Mouse (Mus musculus): Measurements from ENCODE around the gene Rbpj. TPM values are rescaled to one million over a fixed set of nuclear protein-coding genes. Genes with fewer than 3 reads are reported as not detected.

Rbpj gene
- polyA plus RNA-seq, 2 experiments = 6.5 to 7.0 TPM

DNA sequence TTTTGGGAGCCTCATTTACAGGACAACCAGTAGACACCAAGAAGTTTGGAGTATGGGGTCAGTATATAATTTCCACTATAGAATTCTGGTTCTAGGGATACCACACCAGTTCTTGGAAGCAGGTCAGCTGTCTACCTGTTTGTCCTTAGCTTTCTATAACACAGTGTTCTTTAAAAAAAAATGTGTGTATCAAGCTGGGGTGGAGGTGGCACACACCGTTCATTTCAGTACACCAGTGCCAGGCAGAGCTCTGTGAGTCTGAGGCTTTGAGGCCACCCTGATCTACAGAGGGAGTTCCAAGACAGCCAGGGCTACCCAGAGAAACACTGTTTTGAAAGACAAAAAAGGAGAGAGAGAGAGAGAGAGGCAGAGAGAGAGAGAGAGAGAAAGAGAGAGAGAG is 87.3 kb downstream of the Rbpj start:
- H3K27me3 ChIP-seq (ENCODE audit: control insufficient read depth, insufficient read depth, low read length) = no peaks in the 10 kb centered on the region
- H3K9me3 ChIP-seq (ENCODE audit: control insufficient read depth, low read length) = no peaks in the 10 kb centered on the region
- DNase-seq (ENCODE audit: low read depth in 3 of 3, low spot score in 3 of 3) (no peak), ATAC-seq (ENCODE audit: insufficient read depth) (no peak)
- no peak overlapping the region for H3K4me2 ChIP-seq (ENCODE audit: low read depth)
- no peak overlapping the region for H3K4me3 ChIP-seq (ENCODE audit: insufficient read depth in 1 of 2, low read depth in 2 of 2, low read length in 2 of 2)
- TF ChIP-seq EP300 (IDR thresholded peaks at IDR 0.05; ENCODE audit: low read depth) (no peak), CTCF (IDR thresholded peaks at IDR 0.05; ENCODE audit: low read depth) (no peak)
- no peaks in the 10 kb centered on the region for H3K36me3 ChIP-seq (replicated peaks; ENCODE audit: control insufficient read depth, insufficient read depth, low read depth)
- no peaks in the 10 kb centered on the region for H3K4me1 ChIP-seq (replicated peaks; ENCODE audit: control insufficient read depth in 2 of 2, insufficient read depth in 2 of 2, low read length in 1 of 2)
- H3K27ac ChIP-seq = no peak overlapping the region
- H3K9ac ChIP-seq (replicated peaks) = no peak overlapping the region
- 66% methylated on average over 1 of the region's 1 CpGs for WGBS (ENCODE audit: insufficient replicate concordance)

DNA sequence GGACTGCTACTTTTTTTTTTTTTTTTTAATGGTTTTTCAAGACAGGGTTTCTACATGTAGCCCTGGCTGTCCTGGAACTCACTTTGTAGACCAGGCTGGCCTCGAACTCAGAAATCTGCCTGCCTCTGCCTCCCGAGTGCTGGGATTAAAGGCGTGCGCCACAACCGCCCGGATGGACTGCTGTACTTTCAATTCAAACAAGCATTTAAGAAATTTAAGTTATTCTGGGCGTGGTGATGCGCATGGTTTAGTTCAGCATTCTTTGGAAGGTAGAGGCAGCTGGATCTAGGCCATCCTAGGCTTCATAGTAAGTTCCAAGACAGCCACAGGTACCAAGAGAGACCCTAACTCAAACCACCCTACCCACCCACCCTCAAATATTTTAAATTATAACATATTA is 88.2 kb downstream of the Rbpj start:
- Histone ChIP-seq H3K27me3 (ENCODE audit: control insufficient read depth, insufficient read depth, low read length) (no peaks in the 10 kb centered on the region), H3K27ac (no peak overlapping the region), H3K4me1 (replicated peaks; ENCODE audit: control insufficient read depth in 2 of 2, insufficient read depth in 2 of 2, low read length in 1 of 2) (no peaks in the 10 kb centered on the region), H3K4me3 (ENCODE audit: insufficient read depth in 1 of 2, low read depth in 2 of 2, low read length in 2 of 2) (no peak overlapping the region), H3K36me3 (replicated peaks; ENCODE audit: control insufficient read depth, insufficient read depth, low read depth) (no peaks in the 10 kb centered on the region), H3K4me2 (ENCODE audit: low read depth) (no peak overlapping the region), H3K9ac (replicated peaks) (no peak overlapping the region), H3K9me3 (ENCODE audit: control insufficient read depth, low read length) (no peaks in the 10 kb centered on the region)
- ATAC-seq (ENCODE audit: insufficient read depth) = no peak
- DNase-seq (ENCODE audit: low read depth in 3 of 3, low spot score in 3 of 3) = no peak
- WGBS (ENCODE audit: insufficient replicate concordance) = 67% methylated on average over 8 of the region's 8 CpGs
- TF ChIP-seq CTCF (IDR thresholded peaks at IDR 0.05; ENCODE audit: low read depth) (no peak), EP300 (IDR thresholded peaks at IDR 0.05; ENCODE audit: low read depth) (no peak)

DNA sequence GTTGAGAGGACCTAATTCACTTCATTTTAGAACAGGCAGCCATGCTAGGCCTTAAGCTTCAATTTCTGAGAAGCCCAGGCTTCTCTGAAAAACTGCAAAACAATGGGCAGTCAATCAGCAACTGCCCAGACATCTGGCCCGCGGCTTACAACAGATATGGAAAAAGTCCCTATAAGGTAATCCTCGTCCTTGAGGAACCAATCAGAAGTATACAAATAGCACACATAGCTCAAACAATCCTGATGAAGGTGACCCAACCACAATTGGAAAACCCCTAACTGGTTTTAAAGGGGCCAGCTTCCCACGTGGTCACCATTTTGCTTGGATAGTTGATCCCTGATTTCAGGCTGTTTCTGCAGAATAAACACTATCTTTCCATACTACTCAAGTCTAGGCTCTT is 89.0 kb downstream of the Rbpj start:
- TF ChIP-seq EP300 (IDR thresholded peaks at IDR 0.05; ENCODE audit: low read depth) = no peak
- no peak overlapping the region for H3K9ac ChIP-seq (replicated peaks)
- DNase-seq (ENCODE audit: low read depth in 3 of 3, low spot score in 3 of 3) = no peak

DNA sequence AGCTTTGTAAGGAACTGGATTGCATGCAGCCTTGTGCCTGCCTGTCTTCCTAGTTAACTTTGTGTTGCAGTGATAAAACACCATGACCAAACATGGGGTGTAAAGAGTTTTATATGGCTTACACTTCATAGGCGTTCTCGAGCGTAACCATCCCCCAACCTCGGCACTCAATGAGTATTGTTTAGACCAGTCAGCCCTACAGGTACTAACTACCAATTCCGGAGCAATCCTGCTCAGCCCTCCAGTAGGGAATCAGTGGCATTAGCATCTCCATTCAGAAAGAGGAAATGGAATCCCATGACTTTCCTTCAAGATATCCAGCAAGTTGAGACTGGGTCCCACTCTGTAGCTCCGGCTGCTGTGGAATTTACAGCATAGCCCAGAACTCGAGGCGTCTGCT is 89.5 kb downstream of the Rbpj start:
- no peak for ATAC-seq (ENCODE audit: insufficient read depth)

More for the DNA sequence above, 89.0 kb downstream of the Rbpj start:
- no peak for ATAC-seq (ENCODE audit: insufficient read depth)
- no peak overlapping the region for H3K27ac ChIP-seq
- WGBS (ENCODE audit: insufficient replicate concordance) = 59% methylated on average over 4 of the region's 4 CpGs
- no peaks in the 10 kb centered on the region for H3K36me3 ChIP-seq (replicated peaks; ENCODE audit: control insufficient read depth, insufficient read depth, low read depth)
- H3K9me3 ChIP-seq (ENCODE audit: control insufficient read depth, low read length) = no peaks in the 10 kb centered on the region
- no peaks in the 10 kb centered on the region for H3K4me1 ChIP-seq (replicated peaks; ENCODE audit: control insufficient read depth in 2 of 2, insufficient read depth in 2 of 2, low read length in 1 of 2)
- no peaks in the 10 kb centered on the region for H3K27me3 ChIP-seq (ENCODE audit: control insufficient read depth, insufficient read depth, low read length)
- no peak overlapping the region for H3K4me3 ChIP-seq (ENCODE audit: insufficient read depth in 1 of 2, low read depth in 2 of 2, low read length in 2 of 2)
- H3K4me2 ChIP-seq (ENCODE audit: low read depth) = no peak overlapping the region

DNA sequence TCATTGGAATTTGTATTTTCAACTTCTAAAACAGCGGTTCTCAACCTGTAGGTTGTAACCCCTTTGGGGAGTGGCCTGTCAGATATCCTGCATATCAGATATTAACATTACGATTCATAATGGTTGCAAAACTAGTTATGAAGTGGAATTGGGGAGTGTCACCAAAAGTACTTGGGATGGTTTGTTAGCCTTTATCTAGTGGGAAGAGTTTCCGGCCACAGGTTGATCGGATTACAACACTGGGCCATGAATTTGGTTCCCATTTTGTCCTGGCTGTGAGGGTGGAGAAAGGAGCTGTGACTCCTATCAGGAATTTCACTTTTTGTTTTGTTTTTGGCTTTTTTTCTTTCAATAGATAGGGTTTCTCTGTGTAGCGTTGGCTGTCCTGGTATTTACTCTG is 90.0 kb downstream of the Rbpj start:
- Histone ChIP-seq H3K4me2 (ENCODE audit: low read depth) (no peak overlapping the region), H3K27me3 (ENCODE audit: control insufficient read depth, insufficient read depth, low read length) (no peaks in the 10 kb centered on the region), H3K4me1 (replicated peaks; ENCODE audit: control insufficient read depth in 2 of 2, insufficient read depth in 2 of 2, low read length in 1 of 2) (no peaks in the 10 kb centered on the region), H3K9me3 (ENCODE audit: control insufficient read depth, low read length) (no peaks in the 10 kb centered on the region), H3K9ac (replicated peaks) (no peak overlapping the region), H3K36me3 (replicated peaks; ENCODE audit: control insufficient read depth, insufficient read depth, low read depth) (no peaks in the 10 kb centered on the region), H3K4me3 (ENCODE audit: insufficient read depth in 1 of 2, low read depth in 2 of 2, low read length in 2 of 2) (no peak overlapping the region), H3K27ac (no peak overlapping the region)
- 68% methylated on average over 5 of the region's 5 CpGs for WGBS (ENCODE audit: insufficient replicate concordance)
- TF ChIP-seq CTCF (IDR thresholded peaks at IDR 0.05; ENCODE audit: low read depth) (no peak), EP300 (IDR thresholded peaks at IDR 0.05; ENCODE audit: low read depth) (no peak)
- ATAC-seq (ENCODE audit: insufficient read depth) (no peak), DNase-seq (ENCODE audit: low read depth in 3 of 3, low spot score in 3 of 3) (no peak)

More for the DNA sequence above, 89.5 kb downstream of the Rbpj start:
- H3K9ac ChIP-seq (replicated peaks) = no peak overlapping the region
- TF ChIP-seq EP300 (IDR thresholded peaks at IDR 0.05; ENCODE audit: low read depth) (no peak), CTCF (IDR thresholded peaks at IDR 0.05; ENCODE audit: low read depth) (no peak)
- H3K4me2 ChIP-seq (ENCODE audit: low read depth) = no peak overlapping the region
- no peaks in the 10 kb centered on the region for H3K4me1 ChIP-seq (replicated peaks; ENCODE audit: control insufficient read depth in 2 of 2, insufficient read depth in 2 of 2, low read length in 1 of 2)
- H3K4me3 ChIP-seq (ENCODE audit: insufficient read depth in 1 of 2, low read depth in 2 of 2, low read length in 2 of 2) = no peak overlapping the region
- 79% methylated on average over 8 of the region's 8 CpGs for WGBS (ENCODE audit: insufficient replicate concordance)
- DNase-seq (ENCODE audit: low read depth in 3 of 3, low spot score in 3 of 3) = no peak
- no peaks in the 10 kb centered on the region for H3K36me3 ChIP-seq (replicated peaks; ENCODE audit: control insufficient read depth, insufficient read depth, low read depth)
- no peak overlapping the region for H3K27ac ChIP-seq
- H3K27me3 ChIP-seq (ENCODE audit: control insufficient read depth, insufficient read depth, low read length) = no peaks in the 10 kb centered on the region
- H3K9me3 ChIP-seq (ENCODE audit: control insufficient read depth, low read length) = no peaks in the 10 kb centered on the region
